Mouse (Mus musculus): ENCODE measurements around the gene Ncln.

DNA sequence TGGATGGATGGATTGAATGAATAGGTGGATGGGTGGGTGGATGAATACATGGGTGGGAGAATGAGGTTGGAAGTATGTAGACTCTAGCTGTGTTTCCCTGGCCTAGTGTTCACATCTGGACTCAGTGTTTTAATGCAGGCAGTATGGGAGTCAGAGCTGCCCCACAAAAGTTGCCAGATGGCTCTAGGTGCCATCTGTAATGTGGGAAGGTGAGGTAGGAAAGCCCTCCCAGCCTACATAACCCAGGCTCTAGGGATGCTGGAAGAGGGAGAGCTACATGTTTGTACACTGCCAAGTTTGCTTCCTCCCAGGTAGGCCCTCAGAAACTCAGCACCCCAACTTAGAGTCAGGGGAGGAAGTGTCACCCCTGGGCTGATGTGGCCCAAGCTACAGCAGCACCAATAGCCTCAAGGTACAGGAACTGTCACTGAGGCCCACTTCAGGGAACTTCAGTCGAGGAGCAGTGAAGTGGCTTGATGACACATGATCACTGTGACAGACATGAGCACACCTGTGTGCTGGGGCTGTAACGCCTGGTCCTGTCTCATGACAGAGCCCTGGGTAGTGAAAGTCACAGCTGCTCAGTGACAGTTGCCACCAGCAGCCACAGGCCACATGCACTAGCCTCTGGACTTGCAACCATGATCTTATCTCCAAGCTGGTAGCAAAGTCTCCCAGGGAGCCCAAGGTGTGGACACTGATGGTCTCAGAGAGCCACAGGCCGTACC lies 42.3 kb upstream of the Ncln start:
- TF ChIP-seq CTCF (IDR thresholded peaks at IDR 0.05; ENCODE audit: low read depth, low read length) (no peak), EP300 (IDR thresholded peaks at IDR 0.05; ENCODE audit: insufficient read depth, low read depth, low read length) (no peak), POLR2A (IDR thresholded peaks at IDR 0.05; ENCODE audit: insufficient read depth, low read length) (no peak)
